Mouse (Mus musculus): ENCODE results near the gene Nedd4.
"Not testable (repeated sequence)": the region's sequence is repeated elsewhere in the genome, so short reads cannot be mapped to it uniquely, and the experiment has no call there.

The Nedd4 gene

GRCm38 (mm10) chr9:72661895-72662661 lies at the start of gene Nedd4:
TSS of gene Nedd4 (plus strand) at chr9:72662346.
- DNase-seq (ENCODE audit: extremely low spot score, low read depth, low spot score): no peak

GRCm38 (mm10) chr9:72613884-72614283 lies 48.3 kb upstream of the Nedd4 start:
- DNase-seq (ENCODE audit: extremely low spot score, low read depth, low spot score): no peak

GRCm38 (mm10) chr9:72614786-72615480 lies 47.2 kb upstream of the Nedd4 start:
- no peak for DNase-seq (ENCODE audit: extremely low spot score, low read depth, low spot score)

GRCm38 (mm10) chr9:72618037-72618436 lies 44.1 kb upstream of the Nedd4 start:
- DNase-seq (ENCODE audit: extremely low spot score, low read depth, low spot score): no peak

- DNase-seq (ENCODE audit: extremely low spot score, low read depth, low spot score): no peak
Measured at GRCm38 (mm10) chr9:72623605-72624004, 38.5 kb upstream of the Nedd4 start.

- no peak for DNase-seq (ENCODE audit: extremely low spot score, low read depth, low spot score)
Measured at GRCm38 (mm10) chr9:72627598-72627997, 34.5 kb upstream of the Nedd4 start.

- DNase-seq (ENCODE audit: extremely low spot score, low read depth, low spot score): no peak
Measured at GRCm38 (mm10) chr9:72628591-72628990, 33.6 kb upstream of the Nedd4 start.

- no peak for DNase-seq (ENCODE audit: extremely low spot score, low read depth, low spot score)
Measured at GRCm38 (mm10) chr9:72632198-72632597, 29.9 kb upstream of the Nedd4 start.

GRCm38 (mm10) chr9:72635134-72635533 lies 27.0 kb upstream of the Nedd4 start:
- DNase-seq (ENCODE audit: extremely low spot score, low read depth, low spot score): no peak

GRCm38 (mm10) chr9:72636547-72636946 lies 25.6 kb upstream of the Nedd4 start:
- DNase-seq (ENCODE audit: extremely low spot score, low read depth, low spot score): no peak

GRCm38 (mm10) chr9:72637243-72637642 lies 24.9 kb upstream of the Nedd4 start:
- no peak for DNase-seq (ENCODE audit: extremely low spot score, low read depth, low spot score)

GRCm38 (mm10) chr9:72638951-72639842 lies 22.9 kb upstream of the Nedd4 start:
- DNase-seq (ENCODE audit: extremely low spot score, low read depth, low spot score): peak; percentile 79

- DNase-seq (ENCODE audit: extremely low spot score, low read depth, low spot score): peak; percentile 95
Measured at GRCm38 (mm10) chr9:72639843-72640621, 22.1 kb upstream of the Nedd4 start.

- DNase-seq (ENCODE audit: extremely low spot score, low read depth, low spot score): no peak
Measured at GRCm38 (mm10) chr9:72640642-72641041, 21.5 kb upstream of the Nedd4 start.

- no peak for DNase-seq (ENCODE audit: extremely low spot score, low read depth, low spot score)
Measured at GRCm38 (mm10) chr9:72641093-72641680, 21.0 kb upstream of the Nedd4 start.

GRCm38 (mm10) chr9:72642756-72643447 lies 19.2 kb upstream of the Nedd4 start:
- DNase-seq (ENCODE audit: extremely low spot score, low read depth, low spot score): not testable (repeated sequence)

- DNase-seq (ENCODE audit: extremely low spot score, low read depth, low spot score): no peak
Measured at GRCm38 (mm10) chr9:72643651-72644417, 18.3 kb upstream of the Nedd4 start.

- DNase-seq (ENCODE audit: extremely low spot score, low read depth, low spot score): no peak
Measured at GRCm38 (mm10) chr9:72644418-72645110, 17.6 kb upstream of the Nedd4 start.
